Mouse (Mus musculus) heart, postnatal 0 days (tissue): ENCODE data around the gene Ier3. TPM values are rescaled to one million over a fixed set of nuclear protein-coding genes. Genes with fewer than 3 reads are reported as not detected.
A peak's percentile ranks its signal among the peaks of the same experiment; 100 is the strongest.

Experiments used
- ATAC-seq: fragments of 200-750 bp; cut with Nextera tagmentation; 2 replicates; pipeline ENCODE4 v1.8.0; 2017; ENCODE audit warnings: low read depth, moderate number of reproducible peaks, moderate library complexity; ENCODE audit not compliant: insufficient read depth
- DNase-seq: peaks from one replicate; pipeline ENCODE4 v3.0.0-alpha.2; 2016; ENCODE audit warnings: low spot score
- H3K27ac ChIP-seq: fragments of 300-500 bp; sonication (generic); 2 replicates; pipeline ENCODE4 v1.5.1; 2014; ENCODE audit warnings: low read depth, mild to moderate bottlenecking
- H3K27me3 ChIP-seq: fragments of 300-500 bp; sonication (generic); 2 replicates; pipeline ENCODE4 v1.6.1; 2014; ENCODE audit warnings: low read length, mixed read lengths; ENCODE audit not compliant: control insufficient read depth, insufficient read depth
- H3K36me3 ChIP-seq: fragments of 300-500 bp; sonication (generic); replicated peaks from 2 replicates; pipeline ENCODE4 v1.6.1; 2014; ENCODE audit warnings: low read length, mixed read lengths; ENCODE audit not compliant: control insufficient read depth, insufficient read depth
- H3K4me1 ChIP-seq: fragments of 300-500 bp; sonication (generic); 2 replicates; pipeline ENCODE4 v1.6.1; 2014; ENCODE audit warnings: antibody characterized with exemption; ENCODE audit not compliant: control insufficient read depth, insufficient read depth
- H3K4me2 ChIP-seq: fragments of 300-500 bp; sonication (generic); 2 replicates; pipeline ENCODE4 v1.6.1; 2014; ENCODE audit warnings: low read depth, mild to moderate bottlenecking, low read length, moderate library complexity
- H3K4me3 ChIP-seq: fragments of 300-500 bp; sonication (generic); 2 replicates; pipeline ENCODE4 v1.5.1; 2014; ENCODE audit warnings: low read depth, low read length
- H3K9ac ChIP-seq: fragments of 300-500 bp; sonication (generic); replicated peaks from 2 replicates; pipeline ENCODE4 v1.6.1; 2014; ENCODE audit warnings: low read depth, low read length, mixed read lengths
- H3K9me3 ChIP-seq: fragments of 300-500 bp; sonication (generic); replicated peaks from 2 replicates; pipeline ENCODE4 v1.6.1; 2016; ENCODE audit warnings: low read length; ENCODE audit not compliant: control insufficient read depth
- CTCF ChIP-seq: IDR thresholded peaks from 2 replicates; pipeline ENCODE4 v1.5.1; 2016; ENCODE audit warnings: antibody characterized with exemption, control low read depth, low read depth
- EP300 ChIP-seq: IDR thresholded peaks from 2 replicates; pipeline ENCODE4 v1.6.1; 2016; ENCODE audit warnings: antibody characterized with exemption, low read depth
- WGBS: fragments of 180-500 bp; shearing (Covaris S2); extraction: QIAGEN DNeasy Blood & Tissue Kit; methylation state at CpG from one replicate; pipeline ENCODE4 v1.1.7; 2014; 5-methylcytosine and 5-hydroxymethylcytosine counted together
- polyA plus RNA-seq: library from polyadenylated mRNA; unstranded; fragments of >200 nt; fragmentation: Nextera tagmentation; extraction: Ambion mirVana; gene quantifications from 2 replicates; pipeline ENCODE4 v1.2.1, GENCODE M21; 2015
- total RNA-seq: library from RNA; depleted of rRNA; stranded (reverse); fragments of >200 nt; gene quantifications from 2 replicates; pipeline ENCODE4 v1.2.3, GENCODE M21; 2014; ENCODE audit warnings: low replicate concordance

Ier3 gene
- total and polyA plus RNA-seq, 2 experiments from 2014 or later, result 50.5 to 79.4 TPM

DNA sequence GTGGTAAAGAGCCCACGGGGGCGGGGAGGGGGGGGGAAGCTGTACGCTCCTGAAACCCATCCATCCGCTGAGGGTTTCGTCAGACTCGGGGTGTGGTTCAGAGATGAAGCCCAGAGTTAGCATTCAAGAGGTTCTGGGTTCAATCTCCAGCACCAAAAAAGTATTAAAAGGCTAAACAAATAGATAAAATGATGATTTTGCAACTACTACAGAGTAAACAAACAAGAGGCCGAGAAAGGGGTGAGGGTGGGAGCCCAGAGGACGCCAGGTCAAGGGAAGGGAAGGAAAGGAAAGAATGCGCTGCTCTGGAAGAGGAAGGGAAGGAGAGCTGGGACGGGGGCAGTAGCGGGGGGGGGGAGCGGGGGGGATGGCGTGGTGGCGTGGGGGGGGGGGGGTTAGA is 4.8 kb upstream of the Ier3 start:
- Histone ChIP-seq H3K36me3 (no peaks in the 10 kb centered on the region), H3K4me2 (no peak overlapping the region), H3K9me3 (no peaks in the 10 kb centered on the region), H3K4me3 (no peak overlapping the region), H3K4me1 (peaks cover 46% of the 10 kb centered on the region), H3K27me3 (no peaks in the 10 kb centered on the region), H3K9ac (no peak overlapping the region), H3K27ac (peak overlapping the region; percentile 96)
- no peak for DNase-seq
- no peak for ATAC-seq
- WGBS, result 64% methylated on average over 8 of the region's 14 CpGs
- TF ChIP-seq CTCF (no peak), EP300 (no peak)

DNA sequence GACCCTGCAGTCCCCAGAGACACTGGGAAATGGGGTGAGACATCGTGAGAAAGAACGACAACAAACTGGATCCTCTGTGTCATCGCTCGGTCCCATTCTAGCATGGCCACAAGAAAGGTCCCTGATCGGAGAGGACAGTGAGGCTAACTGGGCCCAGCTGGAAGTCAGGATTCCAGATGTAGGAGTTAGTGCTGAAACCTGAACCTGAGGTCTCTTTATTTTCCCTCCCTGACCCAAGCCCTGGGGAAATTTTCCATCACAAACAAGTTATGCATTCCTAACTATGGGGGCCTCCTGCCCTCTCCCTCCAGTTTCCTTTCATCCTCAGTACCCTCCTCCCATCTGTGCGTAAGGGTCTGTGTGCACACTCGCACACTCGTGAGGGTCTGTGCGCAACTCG is 4.3 kb upstream of the Ier3 start:
- Histone ChIP-seq H3K27me3 (no peaks in the 10 kb centered on the region), H3K9ac (no peak overlapping the region), H3K27ac (no peak overlapping the region), H3K4me1 (peaks cover 40% of the 10 kb centered on the region), H3K4me2 (no peak overlapping the region), H3K36me3 (no peaks in the 10 kb centered on the region), H3K9me3 (no peaks in the 10 kb centered on the region), H3K4me3 (no peak overlapping the region)
- 70% methylated on average over 10 of the region's 10 CpGs for WGBS
- no peak for ATAC-seq
- TF ChIP-seq EP300 (no peak), CTCF (no peak)
- DNase-seq, result no peak

DNA sequence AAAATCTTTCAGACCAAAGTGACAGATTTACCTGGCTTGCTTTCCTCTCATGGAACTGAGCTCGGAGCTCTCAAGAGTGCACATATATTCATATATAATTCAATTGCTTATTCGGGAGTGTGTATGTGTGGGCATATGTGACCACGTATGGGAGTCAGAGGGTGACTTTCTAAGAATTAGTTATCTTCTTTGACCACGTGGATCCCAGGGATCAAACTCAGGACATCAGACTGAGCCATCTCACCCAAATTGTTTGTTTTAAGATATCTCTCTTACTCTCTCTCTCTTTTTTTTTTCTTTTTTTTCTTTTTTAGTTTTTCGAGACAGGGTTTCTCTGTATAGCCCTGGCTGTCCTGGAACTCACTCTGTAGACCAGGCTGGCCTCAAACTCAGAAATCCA is 1.4 kb upstream of the Ier3 start:
- Histone ChIP-seq H3K4me3 (no peak overlapping the region), H3K27me3 (no peaks in the 10 kb centered on the region), H3K9me3 (no peaks in the 10 kb centered on the region), H3K27ac (no peak overlapping the region), H3K4me1 (peaks cover 20% of the 10 kb centered on the region), H3K4me2 (no peak overlapping the region), H3K9ac (no peak overlapping the region), H3K36me3 (peaks cover 7% of the 10 kb centered on the region; the same call in 1 of the 2 replicates)
- ATAC-seq (no peak), DNase-seq (no peak)
- WGBS, result 82% methylated on average over 5 of the region's 5 CpGs
- no peak for TF ChIP-seq EP300
- TF ChIP-seq CTCF, result no peak

DNA sequence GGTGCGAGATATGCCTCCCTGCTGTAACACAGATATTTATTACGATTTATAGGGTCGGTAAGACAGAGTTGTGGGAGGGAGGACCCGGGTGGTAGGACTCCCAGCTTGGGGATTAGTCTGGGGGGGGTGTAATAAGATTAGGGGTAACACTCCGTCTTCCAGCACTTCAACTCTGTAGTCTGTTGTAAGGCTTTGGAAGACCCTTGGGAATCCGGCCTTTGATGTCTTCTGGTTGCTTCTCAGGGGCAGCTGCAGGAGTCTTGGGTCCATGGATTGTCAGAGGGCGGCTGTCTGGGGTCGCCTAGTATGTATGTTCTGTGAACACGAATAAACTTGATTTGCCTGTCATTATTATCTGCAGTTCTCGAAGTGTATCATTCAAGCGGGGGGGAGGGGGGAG is 1.1 kb downstream of the Ier3 start:
- 0 out of 2 replicates have a peak, but pooled peaks have one; percentile 7 for TF ChIP-seq EP300
- no peak for TF ChIP-seq CTCF
- H3K36me3 ChIP-seq, result peaks cover 32% of the 10 kb centered on the region
- peak overlapping the region; percentile 79 for H3K4me2 ChIP-seq
- H3K4me1 ChIP-seq, result 0 out of 2 replicates have a peak, but pooled peaks cover 3% of the 10 kb centered on the region
- peak overlapping the region; percentile 86 for H3K27ac ChIP-seq
- H3K9me3 ChIP-seq, result no peaks in the 10 kb centered on the region
- DNase-seq (peak; percentile 23), ATAC-seq (no peak)
- no peaks in the 10 kb centered on the region for H3K27me3 ChIP-seq
- peak overlapping the region; percentile 67 for H3K4me3 ChIP-seq
- peak overlapping the region; percentile 60 for H3K9ac ChIP-seq
- under 1% methylated on average over 11 of the region's 11 CpGs for WGBS

DNA sequence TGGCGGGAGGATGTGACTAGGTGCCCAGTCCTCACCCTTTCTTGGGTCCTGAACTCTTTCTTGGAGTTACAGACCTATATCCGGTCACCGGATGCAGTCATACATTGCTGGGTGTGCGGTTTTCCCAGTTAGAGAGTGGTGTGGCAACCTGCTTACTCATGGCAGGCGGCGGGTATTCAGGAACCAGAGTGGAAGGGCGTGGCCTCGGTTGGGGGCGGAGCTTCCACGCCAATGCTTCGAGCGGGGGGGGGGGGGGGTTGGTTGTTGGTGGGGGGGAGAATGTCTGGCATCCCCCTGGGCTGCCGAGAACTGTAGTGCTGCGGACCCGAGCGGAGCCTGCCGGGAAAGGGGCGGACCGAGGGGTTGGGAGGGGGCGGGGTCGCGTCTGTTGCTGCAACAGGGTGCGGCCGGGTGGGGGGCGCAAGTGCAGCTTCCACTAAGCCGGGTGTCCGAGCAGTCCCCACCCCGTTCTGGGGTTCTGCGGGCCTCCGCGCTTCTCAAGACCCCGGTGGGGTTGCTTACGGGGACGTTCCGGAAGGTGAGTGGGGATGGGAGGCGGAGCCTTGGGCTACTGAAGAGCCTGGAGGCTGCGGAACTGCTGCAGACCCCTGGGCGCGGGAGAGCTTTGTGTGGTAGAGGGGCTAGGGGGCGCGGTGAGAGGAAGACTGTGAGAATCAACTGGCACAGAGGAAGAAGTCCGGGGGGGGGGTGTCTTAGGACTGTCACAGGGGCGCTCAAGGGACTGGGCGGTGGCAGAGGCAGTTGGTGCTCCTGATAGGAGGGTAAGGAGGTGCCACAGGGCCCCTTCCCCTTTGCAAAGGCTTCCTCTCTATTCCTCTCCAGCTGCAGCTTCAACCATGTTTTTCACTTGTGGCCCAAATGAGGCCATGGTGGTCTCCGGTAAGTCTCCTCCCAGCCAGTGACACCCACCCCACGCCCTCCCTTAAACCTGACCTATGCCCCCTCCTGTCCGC is 1.8 kb downstream of the Ier3 start, which contains the start of gene Flot1:
Gene Flot1 (plus strand): TSS at position 267 of the 974 bp plus-strand sequence.
- under 1% methylated on average over 35 of the region's 47 CpGs for WGBS
- peak; percentile 84 for ATAC-seq
- H3K9ac ChIP-seq, result peak within 1 kb of the TSS; percentile 60
- H3K27me3 ChIP-seq, result no peaks in the 10 kb centered on the region
- peak within 1 kb of the TSS; percentile 86 for H3K27ac ChIP-seq
- 0 out of 2 replicates have a peak, but pooled peaks cover 3% of the 10 kb centered on the region for H3K4me1 ChIP-seq
- H3K4me2 ChIP-seq, result peak within 1 kb of the TSS; percentile 79
- H3K4me3 ChIP-seq, result peak within 1 kb of the TSS; percentile 67
- H3K9me3 ChIP-seq, result no peaks in the 10 kb centered on the region
- peak; percentile 95 for DNase-seq
- H3K36me3 ChIP-seq, result peaks cover 38% of the 10 kb centered on the region
- TF ChIP-seq EP300, result no peak; the same call in 1 of the 2 replicates
- no peak for TF ChIP-seq CTCF
